Mouse (Mus musculus) liver, embryonic 12.5 days (tissue): ENCODE data around the gene Adora2a. TPM values are rescaled to one million over a fixed set of nuclear protein-coding genes. Genes with fewer than 3 reads are reported as not detected.

Experiments
- ATAC-seq: fragments of 200-750 bp; cut with Nextera tagmentation; 2 replicates; pipeline ENCODE4 v1.8.0; 2017; ENCODE audit warnings: moderate number of reproducible peaks, mild to moderate bottlenecking, moderate library complexity
- H3K27ac ChIP-seq: fragments of 300-500 bp; sonication (generic); 2 replicates; pipeline ENCODE4 v1.5.1; 2016; ENCODE audit warnings: mild to moderate bottlenecking
- H3K27me3 ChIP-seq: fragments of 300-500 bp; sonication (generic); replicated peaks from 2 replicates; pipeline ENCODE4 v1.6.1; 2016; ENCODE audit warnings: mild to moderate bottlenecking, moderate library complexity
- H3K36me3 ChIP-seq: fragments of 300-500 bp; sonication (generic); 2 replicates; pipeline ENCODE4 v1.6.1; 2016; ENCODE audit warnings: mild to moderate bottlenecking, moderate library complexity
- H3K4me1 ChIP-seq: fragments of 300-500 bp; sonication (generic); 2 replicates; pipeline ENCODE4 v1.6.1; 2016
- H3K4me2 ChIP-seq: fragments of 300-500 bp; sonication (generic); 2 replicates; pipeline ENCODE4 v1.6.1; 2016; ENCODE audit warnings: mild to moderate bottlenecking, moderate library complexity
- H3K4me3 ChIP-seq: fragments of 300-500 bp; sonication (generic); 2 replicates; pipeline ENCODE4 v1.5.1; 2016; ENCODE audit warnings: mild to moderate bottlenecking, moderate library complexity
- H3K9ac ChIP-seq: fragments of 300-500 bp; sonication (generic); 2 replicates; pipeline ENCODE4 v1.6.1; 2016; ENCODE audit warnings: mild to moderate bottlenecking, moderate library complexity
- H3K9me3 ChIP-seq: fragments of 300-500 bp; sonication (generic); replicated peaks from 2 replicates; pipeline ENCODE4 v1.6.1; 2016; ENCODE audit warnings: mild to moderate bottlenecking, moderate library complexity
- WGBS: fragments of 180-500 bp; shearing (Covaris S2); methylation state at CpG from one replicate; pipeline ENCODE4 v1.1.7; 2016; ENCODE audit not compliant: insufficient replicate concordance; 5-methylcytosine and 5-hydroxymethylcytosine counted together
- polyA plus RNA-seq: library from polyadenylated mRNA; unstranded; fragments of >200 nt; fragmentation: Nextera tagmentation; extraction: Ambion mirVana; gene quantifications from 2 replicates; pipeline ENCODE4 v1.2.1, GENCODE M21; 2016

The Adora2a gene
- polyA plus RNA-seq, 1 experiment from 2014 or later = 3.1 TPM

- WGBS = 61% methylated on average over 6 of the region's 6 CpGs
- no peak overlapping the region for H3K27ac ChIP-seq
- ATAC-seq = no peak
Observed at GRCm38 (mm10) chr10:75314190-75314980, 2.3 kb upstream of the Adora2a start.

DNA sequence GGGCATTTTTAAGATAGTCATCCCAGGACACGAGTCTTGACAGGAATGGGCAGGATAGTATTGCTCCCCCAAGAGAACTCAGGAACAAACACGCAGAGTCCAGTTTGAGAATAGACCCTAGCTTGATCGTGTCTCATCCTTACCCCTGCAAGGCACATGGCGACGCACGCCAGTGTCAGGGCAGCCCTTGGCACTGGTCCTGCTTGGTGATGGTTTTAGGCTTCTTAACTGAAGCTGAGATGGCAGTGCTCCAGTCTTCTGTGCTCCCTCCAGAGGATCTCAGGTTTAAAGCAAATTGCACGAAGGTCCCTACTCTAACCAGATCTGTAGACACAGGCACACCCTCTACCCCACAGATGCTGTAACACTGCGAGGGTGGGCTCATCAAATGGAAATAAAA is 921 bp upstream of the Adora2a start:
- H3K27ac ChIP-seq = no peak overlapping the region
- H3K4me3 ChIP-seq = no peak overlapping the region
- H3K9ac ChIP-seq = no peak overlapping the region
- peaks cover 51% of the 10 kb centered on the region for H3K4me1 ChIP-seq
- no peak overlapping the region for H3K4me2 ChIP-seq
- peaks cover 40% of the 10 kb centered on the region for H3K27me3 ChIP-seq
- WGBS = 79% methylated on average over 8 of the region's 8 CpGs
- no peak for ATAC-seq
- no peaks in the 10 kb centered on the region for H3K9me3 ChIP-seq
- peaks cover 8% of the 10 kb centered on the region for H3K36me3 ChIP-seq

More at GRCm38 (mm10) chr10:75314190-75314980, 2.3 kb upstream of the Adora2a start:
- H3K27me3 ChIP-seq = peaks cover 34% of the 10 kb centered on the region
- no peaks in the 10 kb centered on the region for H3K9me3 ChIP-seq
- no peak overlapping the region for H3K9ac ChIP-seq
- peaks cover 45% of the 10 kb centered on the region for H3K4me1 ChIP-seq
- H3K4me3 ChIP-seq = no peak overlapping the region
- H3K36me3 ChIP-seq = peaks cover 22% of the 10 kb centered on the region
- H3K4me2 ChIP-seq = no peak overlapping the region

DNA sequence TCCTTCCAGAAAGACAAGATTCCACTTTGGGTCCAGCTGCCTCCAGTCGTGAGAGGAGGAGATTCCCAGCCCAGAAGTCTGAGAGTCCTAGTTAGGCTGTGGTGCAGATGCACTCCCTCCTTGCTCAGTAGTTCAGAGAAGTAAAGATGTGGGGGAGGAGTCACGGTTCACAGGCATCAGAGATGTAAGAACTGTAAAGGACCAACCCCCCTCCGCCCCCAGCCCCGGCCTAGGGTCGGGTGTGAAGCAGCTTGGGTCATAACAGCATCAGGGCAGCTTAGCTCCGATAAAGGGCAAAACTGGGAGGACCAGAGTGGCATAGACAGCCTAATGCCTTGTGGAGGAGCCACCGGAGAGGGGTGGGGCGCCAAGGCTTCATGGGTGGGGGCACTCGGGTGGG is 205 bp upstream of the Adora2a start:
- peak overlapping the region; percentile 75 for H3K4me2 ChIP-seq
- H3K27me3 ChIP-seq = peaks cover 40% of the 10 kb centered on the region
- WGBS = 13% methylated on average over 6 of the region's 9 CpGs
- H3K36me3 ChIP-seq = peaks cover 2% of the 10 kb centered on the region; the same call in 1 of the 2 replicates
- 0 out of 2 replicates have a peak, but pooled peaks have one; percentile 6 for ATAC-seq
- no peaks in the 10 kb centered on the region for H3K9me3 ChIP-seq
- H3K4me1 ChIP-seq = peaks cover 51% of the 10 kb centered on the region
- H3K9ac ChIP-seq = peak overlapping the region; percentile 58; the same call in 1 of the 2 replicates
- H3K4me3 ChIP-seq = peak overlapping the region; percentile 60
- no peak overlapping the region for H3K27ac ChIP-seq

- Histone ChIP-seq H3K4me1 (peaks cover 51% of the 10 kb centered on the region), H3K9me3 (no peaks in the 10 kb centered on the region), H3K4me3 (peak overlapping the region; percentile 60), H3K9ac (peak overlapping the region; percentile 58), H3K4me2 (peak overlapping the region; percentile 75), H3K36me3 (no peaks in the 10 kb centered on the region), H3K27me3 (peaks cover 40% of the 10 kb centered on the region), H3K27ac (0 out of 2 replicates have a peak overlapping the region, but pooled peaks have one; percentile 20)
- WGBS = under 1% methylated on average over 79 of the region's 81 CpGs
- peak; percentile 40; the same call in 1 of the 2 replicates for ATAC-seq
Observed at GRCm38 (mm10) chr10:75316908-75317761, 458 bp downstream of the Adora2a start.

DNA sequence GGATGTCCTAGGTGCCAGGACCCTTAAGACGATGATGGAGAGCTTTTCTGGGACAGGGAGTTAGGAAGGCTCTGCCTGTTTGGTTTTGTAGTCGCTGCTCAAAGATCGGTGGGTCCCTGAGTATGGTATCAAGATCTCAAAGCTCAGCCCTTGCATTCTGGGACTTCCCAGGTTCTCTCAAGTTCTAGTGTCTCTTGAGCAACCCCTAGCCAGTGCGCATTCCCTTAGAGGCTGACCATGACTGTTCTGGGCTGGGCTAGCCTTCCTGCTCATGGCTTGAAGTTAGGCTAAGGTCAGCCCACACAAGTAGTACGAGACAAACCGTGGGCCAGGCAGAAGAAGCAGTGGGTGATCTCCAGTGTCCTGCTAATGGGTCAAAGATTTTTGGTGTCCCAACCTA is 1.5 kb downstream of the Adora2a start:
- Histone ChIP-seq H3K27me3 (peaks cover 40% of the 10 kb centered on the region), H3K4me2 (peak overlapping the region; percentile 75), H3K4me1 (peaks cover 40% of the 10 kb centered on the region), H3K36me3 (no peaks in the 10 kb centered on the region), H3K4me3 (peak overlapping the region; percentile 60), H3K27ac (no peak overlapping the region), H3K9me3 (no peaks in the 10 kb centered on the region), H3K9ac (no peak overlapping the region)
- 57% methylated on average over 6 of the region's 6 CpGs for WGBS
- no peak for ATAC-seq

GRCm38 (mm10) chr10:75320321-75320720 is 3.6 kb downstream of the Adora2a start:
- Histone ChIP-seq H3K27me3 (peaks cover 40% of the 10 kb centered on the region), H3K4me3 (no peak overlapping the region), H3K4me1 (peaks cover 27% of the 10 kb centered on the region), H3K9me3 (no peaks in the 10 kb centered on the region), H3K9ac (no peak overlapping the region), H3K4me2 (no peak overlapping the region), H3K27ac (no peak overlapping the region), H3K36me3 (no peaks in the 10 kb centered on the region)
- WGBS = 23% methylated on average over 4 of the region's 4 CpGs
- no peak for ATAC-seq

DNA sequence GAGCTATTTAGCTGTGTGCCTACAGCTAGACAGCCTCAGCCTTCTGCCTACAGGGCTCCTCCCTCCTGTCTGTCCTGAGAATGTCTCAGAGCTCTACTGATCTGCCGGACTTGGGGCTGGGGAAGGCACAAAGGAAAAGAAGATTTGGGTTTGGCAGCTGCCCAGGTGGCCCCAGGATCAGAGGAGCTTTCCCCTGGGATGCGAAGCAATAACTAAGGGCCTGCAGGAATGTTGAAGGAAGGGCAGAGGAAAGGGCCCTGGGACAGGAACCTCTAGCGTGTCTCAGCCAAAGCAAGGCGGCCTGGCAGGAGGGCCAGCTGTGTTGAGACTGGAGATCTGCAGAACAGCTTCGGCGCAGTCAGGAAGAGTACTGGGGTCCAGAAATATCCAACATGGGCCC is 6.3 kb downstream of the Adora2a start:
- no peak overlapping the region for H3K4me3 ChIP-seq
- H3K27me3 ChIP-seq = peaks cover 20% of the 10 kb centered on the region
- H3K9me3 ChIP-seq = no peaks in the 10 kb centered on the region
- peaks cover 25% of the 10 kb centered on the region for H3K4me1 ChIP-seq
- no peak overlapping the region for H3K27ac ChIP-seq
- no peaks in the 10 kb centered on the region for H3K36me3 ChIP-seq
- 73% methylated on average over 6 of the region's 6 CpGs for whole genome bisulfite sequencing
- no peak for ATAC-seq
- no peak overlapping the region for H3K9ac ChIP-seq
- no peak overlapping the region for H3K4me2 ChIP-seq

DNA sequence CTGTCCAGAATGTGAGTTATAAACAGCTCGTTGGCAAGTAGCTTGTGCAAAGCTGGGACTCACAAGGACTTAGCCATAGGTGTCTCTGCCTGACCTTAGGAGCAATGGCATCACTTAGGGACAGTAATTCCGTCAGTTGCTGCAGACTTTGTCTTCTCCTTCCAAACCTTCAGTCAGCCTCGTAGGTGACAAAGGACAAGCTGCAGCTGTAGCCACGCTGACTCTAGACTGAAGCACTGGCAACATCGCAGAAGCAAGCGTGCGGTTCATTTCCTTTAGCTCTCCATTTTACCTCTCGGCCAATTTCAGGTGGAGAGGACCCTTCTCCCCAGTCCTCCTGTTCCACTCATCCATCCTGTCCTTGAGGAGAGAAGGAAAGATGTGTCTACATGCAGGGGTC is 7.3 kb downstream of the Adora2a start:
- peaks cover 9% of the 10 kb centered on the region for H3K27me3 ChIP-seq
- no peak overlapping the region for H3K4me2 ChIP-seq
- no peak overlapping the region for H3K27ac ChIP-seq
- no peaks in the 10 kb centered on the region for H3K36me3 ChIP-seq
- WGBS = 67% methylated on average over 8 of the region's 8 CpGs
- H3K9ac ChIP-seq = no peak overlapping the region
- H3K9me3 ChIP-seq = no peaks in the 10 kb centered on the region
- H3K4me1 ChIP-seq = peaks cover 25% of the 10 kb centered on the region
- no peak for ATAC-seq
- H3K4me3 ChIP-seq = no peak overlapping the region

- no peak for ATAC-seq
- Histone ChIP-seq H3K9ac (no peak overlapping the region), H3K27me3 (peaks cover 5% of the 10 kb centered on the region), H3K9me3 (no peaks in the 10 kb centered on the region), H3K4me3 (no peak overlapping the region), H3K4me1 (peaks cover 25% of the 10 kb centered on the region), H3K27ac (no peak overlapping the region), H3K36me3 (no peaks in the 10 kb centered on the region), H3K4me2 (no peak overlapping the region)
- WGBS = 28% methylated on average over 10 of the region's 10 CpGs
Observed at GRCm38 (mm10) chr10:75324391-75324790, 7.7 kb downstream of the Adora2a start.

DNA sequence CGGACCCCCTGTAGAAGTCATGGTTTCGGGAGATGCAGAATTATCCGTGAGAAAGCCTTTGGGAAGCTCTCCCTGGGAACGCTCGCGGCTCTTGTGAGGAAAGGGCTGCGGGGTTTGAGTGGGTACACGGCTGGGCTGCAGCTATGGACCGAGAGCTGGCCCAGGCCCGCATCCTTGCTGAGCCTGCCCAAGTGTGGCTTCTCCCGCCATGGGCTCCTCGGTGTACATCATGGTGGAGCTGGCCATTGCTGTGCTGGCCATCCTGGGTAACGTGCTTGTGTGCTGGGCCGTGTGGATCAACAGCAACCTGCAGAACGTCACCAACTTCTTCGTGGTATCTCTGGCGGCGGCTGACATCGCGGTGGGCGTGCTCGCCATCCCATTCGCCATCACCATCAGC is 9.1 kb downstream of the Adora2a start:
- H3K4me1 ChIP-seq = peaks cover 20% of the 10 kb centered on the region
- H3K4me2 ChIP-seq = no peak overlapping the region
- no peak for ATAC-seq
- H3K27me3 ChIP-seq = no peaks in the 10 kb centered on the region; the same call in 1 of the 2 replicates
- no peaks in the 10 kb centered on the region for H3K9me3 ChIP-seq
- H3K4me3 ChIP-seq = no peak overlapping the region
- H3K36me3 ChIP-seq = no peaks in the 10 kb centered on the region
- H3K27ac ChIP-seq = no peak overlapping the region
- 83% methylated on average over 23 of the region's 23 CpGs for WGBS
- H3K9ac ChIP-seq = no peak overlapping the region

- peak overlapping the region; percentile 14; the same call in 1 of the 2 replicates for H3K4me2 ChIP-seq
- H3K9ac ChIP-seq = no peak overlapping the region
- no peaks in the 10 kb centered on the region for H3K36me3 ChIP-seq
- no peak overlapping the region for H3K4me3 ChIP-seq
- no peaks in the 10 kb centered on the region; the same call in 1 of the 2 replicates for H3K27me3 ChIP-seq
- H3K4me1 ChIP-seq = peaks cover 20% of the 10 kb centered on the region
- 38% methylated on average over 3 of the region's 3 CpGs for WGBS
- ATAC-seq = peak; percentile 38; the same call in 1 of the 2 replicates
- no peaks in the 10 kb centered on the region for H3K9me3 ChIP-seq
- no peak overlapping the region; the same call in 1 of the 2 replicates for H3K27ac ChIP-seq
Observed at GRCm38 (mm10) chr10:75326553-75326952, 9.9 kb downstream of the Adora2a start.

GRCm38 (mm10) chr10:75327081-75327480 is 10.4 kb downstream of the Adora2a start:
- WGBS = 35% methylated on average over 11 of the region's 11 CpGs
- Histone ChIP-seq H3K36me3 (no peaks in the 10 kb centered on the region; the same call in 1 of the 2 replicates), H3K27me3 (no peaks in the 10 kb centered on the region; the same call in 1 of the 2 replicates), H3K9ac (no peak overlapping the region), H3K4me3 (no peak overlapping the region), H3K4me2 (peak overlapping the region; percentile 14; the same call in 1 of the 2 replicates), H3K9me3 (no peaks in the 10 kb centered on the region), H3K4me1 (peaks cover 20% of the 10 kb centered on the region), H3K27ac (no peak overlapping the region; the same call in 1 of the 2 replicates)
- ATAC-seq = no peak
